Mouse (Mus musculus) forebrain, postnatal 0 days (tissue): ENCODE data around the gene Zfp235. TPM values are rescaled to one million over a fixed set of nuclear protein-coding genes. Genes with fewer than 3 reads are reported as not detected.

ENCODE experiments used
- ATAC-seq: fragments of 200-750 bp; cut with Nextera tagmentation; 2 replicates; pipeline ENCODE4 v1.8.0; 2017; ENCODE audit warnings: mild to moderate bottlenecking, moderate library complexity
- DNase-seq: peaks from one replicate; pipeline ENCODE4 v3.0.0-alpha.2; 2015
- H3K27ac ChIP-seq: fragments of 300-500 bp; sonication (generic); 2 replicates; pipeline ENCODE4 v1.5.1; 2014; ENCODE audit warnings: low read depth, mild to moderate bottlenecking, antibody characterized with exemption, low read length, moderate library complexity, mixed read lengths
- H3K27me3 ChIP-seq: fragments of 300-500 bp; sonication (generic); 2 replicates; pipeline ENCODE4 v1.6.1; 2014; ENCODE audit warnings: mild to moderate bottlenecking, low read length, mixed read lengths; ENCODE audit not compliant: insufficient read depth
- H3K36me3 ChIP-seq: fragments of 300-500 bp; sonication (generic); 2 replicates; pipeline ENCODE4 v1.6.1; 2014; ENCODE audit warnings: mild to moderate bottlenecking, moderate library complexity; ENCODE audit not compliant: insufficient read depth
- H3K4me1 ChIP-seq: fragments of 300-500 bp; sonication (generic); 2 replicates; pipeline ENCODE4 v1.6.1; 2014; ENCODE audit warnings: antibody characterized with exemption; ENCODE audit not compliant: insufficient read depth
- H3K4me2 ChIP-seq: fragments of 300-500 bp; sonication (generic); 2 replicates; pipeline ENCODE4 v1.6.1; 2014; ENCODE audit warnings: low read depth, mild to moderate bottlenecking, moderate library complexity
- H3K4me3 ChIP-seq: fragments of 300-500 bp; sonication (generic); 2 replicates; pipeline ENCODE4 v1.5.1; 2014; ENCODE audit warnings: low read depth, low read length, mixed read lengths
- H3K9ac ChIP-seq: fragments of 300-500 bp; sonication (generic); 2 replicates; pipeline ENCODE4 v1.6.1; 2014; ENCODE audit warnings: mild to moderate bottlenecking
- H3K9me3 ChIP-seq: fragments of 300-500 bp; sonication (generic); 2 replicates; pipeline ENCODE4 v1.6.1; 2016; ENCODE audit warnings: low read length
- CTCF ChIP-seq: sonication (generic); IDR thresholded peaks from 2 replicates; pipeline ENCODE4 v1.5.1; 2016; ENCODE audit warnings: antibody characterized with exemption, control low read depth, low read depth
- WGBS: fragments of 180-500 bp; shearing (Covaris S2); extraction: QIAGEN DNeasy Blood & Tissue Kit; methylation state at CpG from one replicate; pipeline ENCODE4 v1.1.7; 2014; 5-methylcytosine and 5-hydroxymethylcytosine counted together
- polyA plus RNA-seq: library from polyadenylated mRNA; unstranded; fragments of >200 nt; fragmentation: Nextera tagmentation; extraction: Ambion mirVana; gene quantifications from 2 replicates; pipeline ENCODE4 v1.2.1, GENCODE M21; 2015
- total RNA-seq: library from RNA; depleted of rRNA; stranded (reverse); fragments of >200 nt; gene quantifications from 2 replicates; pipeline ENCODE4 v1.2.3, GENCODE M21; 2014; rRNA removed

The Zfp235 gene
- total and polyA plus RNA-seq, 2 experiments from 2014 or later = 19.1 to 31.2 TPM

GRCm38 (mm10) chr7:24174618-24175336 is 40.8 kb downstream of the Zfp235 start, which contains the start of gene Zfp114:
Gene Zfp114 (plus strand): TSS chr7:24175060.
- H3K36me3 ChIP-seq = no peaks in the 10 kb centered on the region
- no peaks in the 10 kb centered on the region for H3K9me3 ChIP-seq
- peak within 1 kb of the TSS; percentile 79 for H3K27ac ChIP-seq
- peak within 1 kb of the TSS; percentile 56 for H3K4me3 ChIP-seq
- TF ChIP-seq CTCF = peak; percentile 50
- 12% methylated on average over 23 of the region's 23 CpGs for WGBS
- peak; percentile 98 for ATAC-seq
- peak within 1 kb of the TSS; percentile 65 for H3K9ac ChIP-seq
- H3K27me3 ChIP-seq = no peaks in the 10 kb centered on the region
- peak; percentile 91 for DNase-seq
- H3K4me1 ChIP-seq = no peaks in the 10 kb centered on the region
- peak within 1 kb of the TSS; percentile 50 for H3K4me2 ChIP-seq

GRCm38 (mm10) chr7:24175337-24175711 is 41.4 kb downstream of the Zfp235 start:
- H3K4me3 ChIP-seq = peak overlapping the region; percentile 56
- no peak for TF ChIP-seq CTCF
- no peak overlapping the region; the same call in 1 of the 2 replicates for H3K27ac ChIP-seq
- peak overlapping the region; percentile 50 for H3K4me2 ChIP-seq
- DNase-seq = no peak
- peak overlapping the region; percentile 65 for H3K9ac ChIP-seq
- 49% methylated on average over 6 of the region's 6 CpGs for WGBS
- H3K9me3 ChIP-seq = no peaks in the 10 kb centered on the region
- no peak; the same call in none of the 2 replicates for ATAC-seq
- no peaks in the 10 kb centered on the region for H3K27me3 ChIP-seq
- H3K36me3 ChIP-seq = no peaks in the 10 kb centered on the region
- no peaks in the 10 kb centered on the region for H3K4me1 ChIP-seq

- no peak for ATAC-seq
- Histone ChIP-seq H3K9ac (no peak overlapping the region), H3K9me3 (no peaks in the 10 kb centered on the region), H3K4me2 (no peak overlapping the region), H3K4me1 (no peaks in the 10 kb centered on the region), H3K36me3 (no peaks in the 10 kb centered on the region), H3K27ac (no peak overlapping the region), H3K27me3 (no peaks in the 10 kb centered on the region), H3K4me3 (no peak overlapping the region)
- TF ChIP-seq CTCF = no peak
- WGBS = 78% methylated on average over 1 of the region's 1 CpGs
- no peak for DNase-seq
Observed at GRCm38 (mm10) chr7:24187611-24188010, 53.6 kb downstream of the Zfp235 start.

- no peaks in the 10 kb centered on the region for H3K27me3 ChIP-seq
- H3K36me3 ChIP-seq = peaks cover 6% of the 10 kb centered on the region
- no peak overlapping the region for H3K4me2 ChIP-seq
- ATAC-seq (no peak), DNase-seq (no peak)
- 63% methylated on average over 4 of the region's 4 CpGs for whole genome bisulfite sequencing
- H3K4me3 ChIP-seq = no peak overlapping the region
- H3K9ac ChIP-seq = no peak overlapping the region
- no peaks in the 10 kb centered on the region for H3K4me1 ChIP-seq
- no peak overlapping the region for H3K27ac ChIP-seq
- no peaks in the 10 kb centered on the region for H3K9me3 ChIP-seq
- TF ChIP-seq CTCF = no peak
Observed at GRCm38 (mm10) chr7:24188901-24189570, 55.1 kb downstream of the Zfp235 start.

DNA sequence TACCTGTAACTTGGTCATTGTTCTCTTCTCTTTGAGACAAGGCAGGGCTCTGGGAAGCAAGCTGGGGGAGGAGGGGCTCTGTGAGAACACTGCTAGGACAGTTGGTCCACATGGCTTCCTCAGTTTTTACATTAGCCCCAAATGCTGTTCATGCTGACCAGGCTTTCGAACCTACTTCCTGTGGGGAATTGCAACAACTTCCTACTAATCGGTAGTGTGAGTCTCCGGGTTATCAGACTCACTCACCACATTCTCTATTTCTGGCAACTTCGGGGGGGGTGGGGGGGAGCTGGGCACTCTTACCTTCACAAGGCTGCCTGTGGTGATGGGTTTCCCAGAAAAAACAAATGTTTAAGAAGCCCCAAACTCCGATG is 55.6 kb downstream of the Zfp235 start:
- no peak for TF ChIP-seq CTCF
- H3K9ac ChIP-seq = no peak overlapping the region
- WGBS = 83% methylated on average over 5 of the region's 5 CpGs

DNA sequence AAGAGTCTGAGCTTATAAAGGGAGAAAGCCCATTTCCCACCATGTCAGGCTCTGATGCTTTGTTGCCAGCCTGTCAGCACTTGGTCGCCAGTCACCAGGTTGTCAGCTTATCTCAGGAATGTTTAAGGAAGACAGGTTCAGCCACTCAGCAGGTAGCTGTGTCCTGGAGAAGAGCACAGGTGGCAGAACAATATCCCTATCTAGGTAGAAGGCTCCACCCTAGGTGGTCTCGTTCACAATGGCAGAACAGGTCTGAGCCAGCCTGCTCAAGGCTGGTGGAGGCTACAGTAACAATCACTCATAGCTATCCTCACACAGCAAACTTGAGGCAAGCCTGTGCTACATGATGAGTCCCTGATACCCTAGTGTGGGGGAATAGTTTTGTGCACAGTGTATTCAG is 57.4 kb downstream of the Zfp235 start:
- peaks cover 9% of the 10 kb centered on the region for H3K36me3 ChIP-seq
- no peaks in the 10 kb centered on the region for H3K9me3 ChIP-seq
- no peaks in the 10 kb centered on the region for H3K27me3 ChIP-seq
- no peak overlapping the region for H3K9ac ChIP-seq
- H3K4me2 ChIP-seq = no peak overlapping the region
- no peak overlapping the region for H3K4me3 ChIP-seq
- ATAC-seq (no peak), DNase-seq (no peak)
- 91% methylated on average over 2 of the region's 2 CpGs for WGBS
- H3K4me1 ChIP-seq = no peaks in the 10 kb centered on the region
- H3K27ac ChIP-seq = no peak overlapping the region
- TF ChIP-seq CTCF = no peak

More for the DNA sequence above, 55.6 kb downstream of the Zfp235 start:
- Histone ChIP-seq H3K36me3 (peaks cover 9% of the 10 kb centered on the region), H3K27ac (no peak overlapping the region), H3K4me2 (no peak overlapping the region), H3K27me3 (no peaks in the 10 kb centered on the region), H3K4me3 (no peak overlapping the region), H3K9me3 (no peaks in the 10 kb centered on the region), H3K4me1 (no peaks in the 10 kb centered on the region)
- ATAC-seq = no peak
- no peak for DNase-seq

Other genes with a start within 250 kb of the Zfp235 start
- not detected in 2 replicates for gene Vmn1r178, start 242.2 kb upstream of the Zfp235 start, total RNA-seq
- not detected in 2 replicates for gene Vmn1r178, start 242.2 kb upstream of the Zfp235 start, polyA plus RNA-seq
- gene Vmn1r179, start 207.2 kb upstream of the Zfp235 start, total RNA-seq = not detected in 2 replicates
- not detected in 2 replicates for gene Vmn1r179, start 207.2 kb upstream of the Zfp235 start, polyA plus RNA-seq
- gene Vmn1r180, start 183.5 kb upstream of the Zfp235 start, total RNA-seq = not detected in 2 replicates
- gene Vmn1r180, start 183.5 kb upstream of the Zfp235 start, polyA plus RNA-seq = not detected in 2 replicates
- gene Vmn1r181, start 159.6 kb upstream of the Zfp235 start, total RNA-seq = not detected in 2 replicates
- not detected in 2 replicates for gene Vmn1r181, start 159.6 kb upstream of the Zfp235 start, polyA plus RNA-seq
- gene V1rd19, start 132.5 kb upstream of the Zfp235 start, total RNA-seq = not detected in 2 replicates
- gene V1rd19, start 132.5 kb upstream of the Zfp235 start, polyA plus RNA-seq = not detected in 2 replicates
- gene Vmn1r183, start 80.9 kb upstream of the Zfp235 start, total RNA-seq = not detected in 2 replicates
- not detected in 2 replicates for gene Vmn1r183, start 80.9 kb upstream of the Zfp235 start, polyA plus RNA-seq
- 38.2 and 44.0 TPM in 2 replicates for gene Zfp180, start 52.2 kb upstream of the Zfp235 start, total RNA-seq
- 19.0 and 23.9 TPM in 2 replicates for gene Zfp180, start 52.2 kb upstream of the Zfp235 start, polyA plus RNA-seq
- gene Zfp112, start 21.9 kb upstream of the Zfp235 start, total RNA-seq = 7.5 and 12.2 TPM in 2 replicates
- 3.7 and 4.7 TPM in 2 replicates for gene Zfp112, start 21.9 kb upstream of the Zfp235 start, polyA plus RNA-seq
- gene Zfp114, start 40.9 kb downstream of the Zfp235 start, total RNA-seq = 5.2 and 8.4 TPM in 2 replicates
- 2.8 and 4.3 TPM in 2 replicates for gene Zfp114, start 40.9 kb downstream of the Zfp235 start, polyA plus RNA-seq
- 7.3 and 8.4 TPM in 2 replicates for gene Zfp111, start 77.3 kb downstream of the Zfp235 start, total RNA-seq
- gene Zfp111, start 77.3 kb downstream of the Zfp235 start, polyA plus RNA-seq = 1.6 and 2.4 TPM in 2 replicates
- 5.4 and 7.4 TPM in 2 replicates for gene Zfp109, start 103.4 kb downstream of the Zfp235 start, total RNA-seq
- 1.3 and 2.6 TPM in 2 replicates for gene Zfp109, start 103.4 kb downstream of the Zfp235 start, polyA plus RNA-seq
- gene Zfp108, start 120.6 kb downstream of the Zfp235 start, total RNA-seq = 9.1 and 13.0 TPM in 2 replicates
- 1.9 and 3.1 TPM in 2 replicates for gene Zfp108, start 120.6 kb downstream of the Zfp235 start, polyA plus RNA-seq
- 9.7 and 13.2 TPM in 2 replicates for gene Zfp93, start 136.3 kb downstream of the Zfp235 start, total RNA-seq
- 2.0 and 2.4 TPM in 2 replicates for gene Zfp93, start 136.3 kb downstream of the Zfp235 start, polyA plus RNA-seq
- 32.9 and 34.8 TPM in 2 replicates for gene Zfp61, start 167.1 kb downstream of the Zfp235 start, total RNA-seq
- 24.5 and 30.8 TPM in 2 replicates for gene Zfp61, start 167.1 kb downstream of the Zfp235 start, polyA plus RNA-seq
- 15.8 and 16.9 TPM in 2 replicates for gene Zfp94, start 182.5 kb downstream of the Zfp235 start, total RNA-seq
- 19.3 and 21.2 TPM in 2 replicates for gene Zfp94, start 182.5 kb downstream of the Zfp235 start, polyA plus RNA-seq
- gene Tescl, start 199.8 kb downstream of the Zfp235 start, total RNA-seq = not detected in 2 replicates
- not detected in 2 replicates for gene Tescl, start 199.8 kb downstream of the Zfp235 start, polyA plus RNA-seq
- not detected in 2 replicates for gene Lypd5, start 215.0 kb downstream of the Zfp235 start, total RNA-seq
- gene Lypd5, start 215.0 kb downstream of the Zfp235 start, polyA plus RNA-seq = not detected in 2 replicates
- gene Kcnn4, start 236.1 kb downstream of the Zfp235 start, total RNA-seq = 1.2 and 1.5 TPM in 2 replicates
- 0.88 and 1.1 TPM in 2 replicates for gene Kcnn4, start 236.1 kb downstream of the Zfp235 start, polyA plus RNA-seq